Mouse (Mus musculus): Measurements from ENCODE around the gene Kank1.
"Not testable (repeated sequence)": the region's sequence is repeated elsewhere in the genome, so short reads cannot be mapped to it uniquely, and the experiment has no call there.

Gene Kank1

DNA sequence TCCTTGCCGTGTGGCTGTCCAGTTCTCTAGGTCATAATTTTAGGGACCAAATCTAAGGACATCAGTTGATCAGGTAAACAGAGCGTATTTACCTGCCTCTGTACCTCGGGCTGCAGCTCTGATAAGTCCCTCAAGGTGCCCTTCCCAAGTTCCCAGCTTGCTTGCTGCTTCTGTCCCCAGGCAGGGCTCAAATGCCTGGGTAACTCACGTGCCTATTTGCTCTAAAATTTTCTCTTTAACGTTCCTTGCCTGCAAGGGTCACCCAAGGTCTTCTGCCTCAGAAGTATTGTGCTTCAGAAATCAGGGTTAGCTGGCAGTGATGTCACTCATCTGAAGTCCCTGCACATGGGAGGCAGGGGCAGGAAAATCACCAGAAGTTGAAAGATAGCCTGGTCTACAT is 210.6 kb downstream of the Kank1 start:
- DNase-seq, result no peak

DNA sequence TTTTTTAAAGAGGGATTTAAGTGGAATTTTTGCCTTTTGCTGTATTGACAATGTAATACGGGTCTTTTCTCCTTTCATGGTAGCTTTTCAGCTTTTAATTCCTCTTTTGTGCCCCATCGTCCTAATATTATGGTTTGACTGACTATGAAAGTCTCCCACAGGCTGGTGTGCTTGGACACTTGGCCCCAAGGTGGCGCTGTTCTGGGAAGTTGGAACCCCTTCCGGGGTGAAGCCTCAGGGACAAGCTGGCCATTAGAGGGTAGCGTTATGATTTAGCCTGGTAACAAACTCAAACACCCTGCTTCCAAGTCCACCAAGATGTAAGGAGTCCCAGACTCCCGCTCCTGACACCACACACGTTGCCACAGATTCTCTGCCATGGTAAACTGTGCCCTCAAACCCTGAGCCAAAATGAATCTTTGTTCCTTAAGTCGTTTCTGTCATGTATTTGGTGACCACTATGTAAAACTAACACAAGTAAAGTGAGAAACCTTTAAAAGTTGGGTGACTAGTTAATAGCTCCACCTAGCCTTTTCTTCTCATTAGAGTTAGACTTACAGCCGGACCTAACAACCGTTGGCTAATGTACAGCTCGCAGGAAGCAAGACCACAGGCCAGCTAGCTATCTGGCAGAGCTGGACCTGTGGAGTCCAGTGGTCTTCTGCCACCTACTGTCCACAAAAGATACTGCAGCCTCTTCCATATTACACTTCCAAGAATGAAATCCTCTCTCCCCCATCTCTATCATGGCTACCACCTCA is 214.3 kb downstream of the Kank1 start:
- DNase-seq, result no peak

DNA sequence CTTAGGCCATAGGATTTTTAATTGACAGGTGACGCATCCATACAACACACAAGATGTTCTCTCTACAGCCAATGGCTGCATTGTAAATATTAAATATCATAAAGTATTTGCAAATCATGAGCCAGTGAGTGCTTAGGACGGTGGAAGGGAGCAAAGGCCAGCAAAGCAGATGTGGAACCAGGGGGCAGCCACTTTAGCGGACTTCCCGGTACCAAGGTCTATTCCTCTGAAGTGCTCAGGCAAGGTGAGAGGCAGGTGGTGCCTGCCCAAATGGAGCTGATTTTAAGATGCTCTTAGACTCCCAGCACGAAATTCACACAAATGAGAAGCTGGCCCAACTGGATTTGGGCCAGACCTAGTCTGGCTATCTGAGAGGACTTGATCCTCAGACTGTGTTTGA is 216.4 kb downstream of the Kank1 start:
- no peak for DNase-seq

DNA sequence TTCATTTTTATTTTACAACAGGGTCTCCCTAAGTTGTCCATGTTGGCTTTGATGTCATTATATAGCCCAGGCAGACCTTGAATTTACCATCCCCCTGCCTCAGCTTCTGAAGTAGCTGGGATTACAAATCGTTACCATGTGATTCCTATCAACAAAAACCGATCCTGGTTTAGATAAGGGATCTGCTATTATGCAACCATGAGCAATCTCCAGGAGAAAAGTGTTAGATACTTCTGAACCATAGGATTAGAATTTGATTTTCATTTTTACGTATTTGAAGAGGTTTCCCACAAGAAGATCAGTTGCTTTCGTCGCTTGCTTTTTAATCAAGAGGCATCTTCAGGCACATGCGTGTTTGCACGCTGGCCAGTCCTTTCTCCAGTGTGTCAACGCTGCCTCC is 224.0 kb downstream of the Kank1 start:
- no peak for DNase-seq

DNA sequence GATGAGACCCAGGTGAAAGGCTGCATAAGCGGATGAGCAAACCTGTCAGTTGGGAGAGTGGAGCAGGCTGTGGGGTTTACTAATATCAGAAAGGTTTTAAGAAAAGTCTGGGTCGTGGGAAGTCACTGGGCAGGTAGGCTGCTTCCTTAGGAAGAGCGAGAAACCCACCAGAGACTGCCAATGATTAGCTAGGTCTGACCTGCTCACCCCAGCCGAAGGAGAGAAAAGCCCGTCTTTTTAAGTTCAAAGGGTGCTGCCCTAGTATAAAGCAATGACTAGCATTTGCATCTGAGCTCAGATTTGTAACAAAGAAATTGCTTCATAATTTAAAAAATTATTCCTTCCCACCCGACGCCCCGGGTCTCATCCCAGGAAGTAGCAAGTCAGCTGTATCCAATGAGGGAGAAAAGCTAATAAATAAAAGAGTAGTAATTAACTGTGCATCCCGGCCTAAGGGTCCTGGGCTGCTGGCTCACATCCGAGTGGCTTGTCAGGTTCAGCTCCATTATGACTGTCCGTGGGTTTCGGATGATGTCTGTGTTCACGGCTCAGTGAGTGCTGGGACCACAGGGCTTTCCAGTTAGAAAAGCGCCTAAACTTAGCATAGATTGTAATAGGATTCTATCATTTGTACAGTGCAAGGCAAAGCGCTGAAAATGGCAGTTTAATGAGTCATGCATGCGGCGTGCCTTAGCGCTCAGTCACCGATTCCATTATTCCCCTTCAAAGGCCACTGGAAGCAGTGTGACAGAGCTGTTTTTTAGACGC is 225.0 kb downstream of the Kank1 start:
- DNase-seq, result no peak

DNA sequence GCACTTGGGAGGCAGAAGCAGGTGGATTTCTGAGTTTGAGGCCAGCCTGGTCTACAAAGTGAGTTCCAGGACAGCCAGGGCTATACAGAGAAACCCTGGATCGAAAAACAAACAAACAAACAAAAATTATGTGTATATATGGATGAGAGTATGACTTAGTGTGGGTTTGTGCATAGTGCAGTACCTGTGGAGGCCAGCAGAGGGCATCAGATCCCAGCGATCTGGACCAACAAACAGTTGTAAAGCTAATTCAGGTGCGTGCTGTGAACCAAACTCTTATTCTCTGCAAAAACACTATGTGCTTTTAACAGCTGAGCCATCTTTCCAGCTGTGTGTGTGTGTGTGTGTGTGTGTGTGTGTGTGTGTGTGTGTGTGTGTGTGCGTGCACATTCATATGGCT is 239.0 kb downstream of the Kank1 start:
- not testable (repeated sequence) for DNase-seq

DNA sequence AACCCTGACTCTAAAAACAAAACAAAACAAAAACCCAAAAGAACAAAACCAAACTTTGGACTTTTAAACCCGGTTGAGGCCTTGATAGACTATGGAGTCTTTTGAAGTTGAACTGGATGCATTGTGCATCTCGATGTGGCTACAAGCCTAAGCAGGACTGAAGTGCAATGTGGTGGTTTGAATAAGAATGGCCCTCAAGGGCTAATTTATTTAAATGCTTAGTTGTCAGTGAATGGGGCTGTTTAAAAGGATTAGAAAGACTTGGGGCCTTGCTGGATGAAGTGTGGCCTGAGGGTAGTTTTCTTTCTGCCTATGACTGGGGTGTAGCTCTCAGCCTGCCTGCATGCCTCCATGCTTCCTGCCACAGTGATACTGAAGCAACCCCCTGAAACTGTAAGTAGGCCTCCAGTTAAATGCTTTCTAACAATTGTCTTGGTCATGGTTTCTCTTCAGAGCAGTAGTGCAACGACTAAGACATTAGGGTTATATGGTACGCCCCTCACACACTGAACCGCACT is 242.4 kb downstream of the Kank1 start:
- DNase-seq, result no peak

DNA sequence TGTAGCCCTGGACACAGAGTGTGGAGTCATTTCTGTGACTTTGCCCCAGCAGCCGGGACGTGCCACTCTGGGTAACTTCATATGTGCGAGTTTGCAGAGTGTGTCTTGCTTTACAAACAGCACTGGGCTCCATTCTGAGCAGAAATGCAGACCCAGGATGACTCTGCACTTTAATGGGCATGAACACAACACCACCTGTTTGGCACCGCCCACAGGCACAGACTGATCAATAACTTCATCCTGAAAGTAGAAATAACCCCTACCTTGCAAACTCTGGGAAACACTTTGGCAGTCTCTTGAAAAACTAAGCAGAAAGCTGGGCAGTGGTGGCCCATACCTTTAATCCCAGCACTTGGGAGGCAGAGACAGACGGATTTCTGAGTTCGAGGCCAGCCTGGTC is 244.0 kb downstream of the Kank1 start:
- DNase-seq, result no peak

All from cerebellum, adult 11 months (tissue).